Mouse (Mus musculus) MEL (cell line): ENCODE results near the gene Slc35f6.

ENCODE experiments used
- CTCF ChIP-seq, 3 experiments: IDR thresholded peaks in 2 of 3; conservative IDR thresholded peaks in 1 of 3; 2 replicates each; pipeline ENCODE4 v1.5.1; 2011 to 2012; ENCODE audit warnings: low read length in 3 of 3, low read depth in 2 of 3, mild to moderate bottlenecking in 2 of 3, improper control_type of control experiment in 1 of 3, inconsistent platforms in 1 of 3, mixed read lengths in 1 of 3, moderate library complexity in 1 of 3; ENCODE audit not compliant: control insufficient read depth in 1 of 3, insufficient read depth in 1 of 3, poor library complexity in 1 of 3, severe bottlenecking in 1 of 3
- ELF1 ChIP-seq: IDR thresholded peaks from 2 replicates; pipeline ENCODE4 v1.6.1; 2014; ENCODE audit warnings: low read depth, mild to moderate bottlenecking, inconsistent platforms, low read length, improper control_type of control experiment, moderate library complexity
- TCF12 ChIP-seq: IDR thresholded peaks from 2 replicates; pipeline ENCODE4 v1.6.1; 2014; ENCODE audit warnings: low read depth, mild to moderate bottlenecking, inconsistent platforms, low read length, improper control_type of control experiment, moderate library complexity
- ZC3H11A ChIP-seq: IDR thresholded peaks from 2 replicates; pipeline ENCODE4 v1.6.1; 2012; ENCODE audit warnings: low read depth, mild to moderate bottlenecking, inconsistent platforms, low read length, improper control_type of control experiment

GRCm38 (mm10) chr5:30650756-30651155 is 3.0 kb downstream of the Slc35f6 start:
- no peak for TF ChIP-seq ELF1
- TF ChIP-seq CTCF (IDR thresholded peaks at IDR 0.05 in 2 of 3, conservative IDR thresholded peaks at IDR 0.05 in 1 of 3; ENCODE audit: control insufficient read depth in 1 of 3, insufficient read depth in 1 of 3, low read depth in 2 of 3, low read length in 3 of 3, poor library complexity in 1 of 3, severe bottlenecking in 1 of 3): no peak
- TF ChIP-seq TCF12: no peak
- no peak for TF ChIP-seq ZC3H11A
